22 mouse cellular contexts compared by ENCODE assay signal in the genomic region with DNA sequence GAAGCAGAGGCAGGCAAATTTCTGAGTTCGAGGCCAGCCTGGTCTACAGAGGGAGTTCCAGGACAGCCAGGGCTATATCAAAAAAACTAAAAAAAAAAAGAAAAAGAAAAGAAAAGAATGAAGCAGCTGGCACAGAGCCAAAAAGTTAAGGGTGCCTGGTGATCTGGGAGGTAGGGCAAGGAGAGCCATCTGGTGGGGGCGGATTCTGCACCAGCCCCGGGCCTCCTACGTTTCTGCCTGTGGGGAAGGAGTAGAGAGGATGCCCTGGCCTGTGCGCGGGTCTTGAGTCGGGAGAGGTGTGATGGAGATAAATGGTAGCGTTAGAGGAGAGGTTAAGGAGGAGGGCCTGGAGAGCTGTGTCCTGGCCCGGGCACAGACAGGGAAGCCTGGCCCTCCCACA. TPM values are rescaled to one million over a fixed set of nuclear protein-coding genes. Genes with fewer than 3 reads are reported as not detected.
"Had no signal": no experiment of that assay in that cellular context is flagged by ENCODE, and none has a peak within 500 bp of the region (broad histone marks: within the 10 kb centered on the region; RNA-seq: fewer than 3 reads in every experiment).

No protein-coding gene starts in this region.

- H3K4me1 ChIP-seq: lung, embryonic 15.5 days; stomach, embryonic 15.5 days had no signal

- H3K4me3 ChIP-seq: lung, embryonic 15.5 days; megakaryocyte, embryonic 14.5 days; midbrain, embryonic 13.5 days; midbrain, embryonic 15.5 days; neural tube, embryonic 12.5 days; stomach, embryonic 15.5 days had no signal

- H3K27me3 ChIP-seq: lung, embryonic 15.5 days; megakaryocyte, embryonic 14.5 days; midbrain, embryonic 13.5 days; midbrain, embryonic 15.5 days; neural tube, embryonic 12.5 days; stomach, embryonic 15.5 days had no signal

- DNase-seq: liver, postnatal 0 days; lung, adult 2 months; lung, postnatal 14 days; lung, postnatal 36 days; right cerebral cortex, postnatal 14 days; thymus, adult 2 months; thymus, postnatal 25 days; thymus, postnatal 4 days had no signal

- H3K27ac ChIP-seq: lung, embryonic 15.5 days; macrophage; midbrain, embryonic 13.5 days; midbrain, embryonic 15.5 days; neural tube, embryonic 12.5 days; stomach, embryonic 15.5 days; stomach, postnatal 0 days had no signal

RNA-seq across cellular contexts. Expression of gene Irgc1, which starts 43.9 kb away (rescaled TPM):
- polyA plus RNA-seq: lung, embryonic 15.5 days; macrophage; midbrain, embryonic 11.5 days; midbrain, embryonic 13.5 days; midbrain, embryonic 15.5 days; midbrain, postnatal 0 days; neural tube, embryonic 12.5 days; neural tube, embryonic 14.5 days; stomach, embryonic 15.5 days had no signal

RNA-seq across cellular contexts. Expression of gene Plaur, which starts 54.1 kb away (rescaled TPM):
- polyA plus RNA-seq: testis, adult 2 months had no signal

RNA-seq across cellular contexts. Expression of gene Lypd5, which starts 59.2 kb away (rescaled TPM):
- polyA plus RNA-seq: lung, embryonic 15.5 days; lung, postnatal 0 days; macrophage; midbrain, embryonic 11.5 days; midbrain, embryonic 13.5 days; midbrain, embryonic 15.5 days; midbrain, postnatal 0 days; neural tube, embryonic 12.5 days; neural tube, embryonic 14.5 days; urinary bladder, adult 2 months had no signal
